Mouse (Mus musculus): ENCODE measurements around the gene Exoc4. TPM values are rescaled to one million over a fixed set of nuclear protein-coding genes. Genes with fewer than 3 reads are reported as not detected.

Exoc4 gene
- total RNA-seq, 2 experiments from 2014 or later: 40.0 to 44.1 TPM

GRCm38 (mm10) chr6:33305996-33306395 is 57.1 kb downstream of the Exoc4 start:
- no peak for DNase-seq (ENCODE audit: low spot score in 2 of 2)

- no peak for DNase-seq (ENCODE audit: low spot score in 2 of 2)
Measured at GRCm38 (mm10) chr6:33308646-33309045, 59.8 kb downstream of the Exoc4 start.

GRCm38 (mm10) chr6:33310486-33310885 is 61.6 kb downstream of the Exoc4 start:
- DNase-seq (ENCODE audit: low spot score in 2 of 2): no peak

- DNase-seq (ENCODE audit: low spot score in 2 of 2): no peak
Measured at GRCm38 (mm10) chr6:33322849-33323248, 74.0 kb downstream of the Exoc4 start.

- no peak for DNase-seq (ENCODE audit: low spot score in 2 of 2)
Measured at GRCm38 (mm10) chr6:33323386-33323785, 74.5 kb downstream of the Exoc4 start.

- no peak for DNase-seq (ENCODE audit: low spot score in 2 of 2)
Measured at GRCm38 (mm10) chr6:33328326-33328725, 79.4 kb downstream of the Exoc4 start.

GRCm38 (mm10) chr6:33347088-33347775 is 98.3 kb downstream of the Exoc4 start:
- no peak for DNase-seq (ENCODE audit: low spot score in 2 of 2)

- no peak for DNase-seq (ENCODE audit: low spot score in 2 of 2)
Measured at GRCm38 (mm10) chr6:33361613-33362012, 112.7 kb downstream of the Exoc4 start.

- DNase-seq (ENCODE audit: low spot score in 2 of 2): no peak
Measured at GRCm38 (mm10) chr6:33380517-33380916, 131.6 kb downstream of the Exoc4 start.

- DNase-seq (ENCODE audit: low spot score in 2 of 2): no peak
Measured at GRCm38 (mm10) chr6:33382176-33382575, 133.3 kb downstream of the Exoc4 start.

GRCm38 (mm10) chr6:33392020-33392419 is 143.1 kb downstream of the Exoc4 start:
- DNase-seq (ENCODE audit: low spot score in 2 of 2): no peak

GRCm38 (mm10) chr6:33399491-33399890 is 150.6 kb downstream of the Exoc4 start:
- DNase-seq (ENCODE audit: low spot score in 2 of 2): no peak

- DNase-seq (ENCODE audit: low spot score in 2 of 2): no peak
Measured at GRCm38 (mm10) chr6:33401161-33401560, 152.3 kb downstream of the Exoc4 start.

- DNase-seq (ENCODE audit: low spot score in 2 of 2): no peak
Measured at GRCm38 (mm10) chr6:33405562-33406275, 156.8 kb downstream of the Exoc4 start.

- no peak for DNase-seq (ENCODE audit: low spot score in 2 of 2)
Measured at GRCm38 (mm10) chr6:33409586-33409985, 160.7 kb downstream of the Exoc4 start.

GRCm38 (mm10) chr6:33425007-33425406 is 176.1 kb downstream of the Exoc4 start:
- DNase-seq (ENCODE audit: low spot score in 2 of 2): no peak

- no peak for DNase-seq (ENCODE audit: low spot score in 2 of 2)
Measured at GRCm38 (mm10) chr6:33431207-33431787, 182.4 kb downstream of the Exoc4 start.

GRCm38 (mm10) chr6:33440508-33440907 is 191.6 kb downstream of the Exoc4 start:
- DNase-seq (ENCODE audit: low spot score in 2 of 2): no peak

- DNase-seq (ENCODE audit: low spot score in 2 of 2): no peak
Measured at GRCm38 (mm10) chr6:33453810-33454209, 204.9 kb downstream of the Exoc4 start.

- no peak for DNase-seq (ENCODE audit: low spot score in 2 of 2)
Measured at GRCm38 (mm10) chr6:33454354-33454753, 205.5 kb downstream of the Exoc4 start.

- DNase-seq (ENCODE audit: low spot score in 2 of 2): no peak
Measured at GRCm38 (mm10) chr6:33455238-33455637, 206.4 kb downstream of the Exoc4 start.

- no peak for DNase-seq (ENCODE audit: low spot score in 2 of 2)
Measured at GRCm38 (mm10) chr6:33464862-33465261, 216.0 kb downstream of the Exoc4 start.

Measured in adrenal gland, adult 18-20 months (tissue).